Mouse (Mus musculus) hindbrain, embryonic 11.5 days (tissue): ENCODE results near the gene Il2rb. TPM values are rescaled to one million over a fixed set of nuclear protein-coding genes. Genes with fewer than 3 reads are reported as not detected.

Experiments used
- ATAC-seq: fragments of 200-750 bp; cut with Nextera tagmentation; 2 replicates; pipeline ENCODE4 v1.8.0; 2017; ENCODE audit warnings: mild to moderate bottlenecking, moderate TSS enrichment, moderate library complexity; ENCODE audit not compliant: low FRiP score
- DNase-seq: peaks from one replicate; pipeline ENCODE4 v3.0.0-alpha.2; 2015; ENCODE audit warnings: low spot score
- H3K27ac ChIP-seq: fragments of 300-500 bp; sonication (generic); 2 replicates; pipeline ENCODE4 v1.5.1; 2014; ENCODE audit warnings: mild to moderate bottlenecking, low read depth, low read length
- H3K27me3 ChIP-seq: fragments of 300-500 bp; sonication (generic); 2 replicates; pipeline ENCODE4 v1.6.1; 2014; ENCODE audit warnings: mild to moderate bottlenecking, low read length, moderate library complexity, mixed read lengths; ENCODE audit not compliant: control insufficient read depth, insufficient read depth
- H3K36me3 ChIP-seq: fragments of 300-500 bp; sonication (generic); 2 replicates; pipeline ENCODE4 v1.6.1; 2014; ENCODE audit warnings: mild to moderate bottlenecking, low read length, moderate library complexity, mixed read lengths; ENCODE audit not compliant: control insufficient read depth, insufficient read depth
- H3K4me1 ChIP-seq: fragments of 300-500 bp; sonication (generic); replicated peaks from 2 replicates; pipeline ENCODE4 v1.6.1; 2014; ENCODE audit warnings: low read length, mixed read lengths; ENCODE audit not compliant: control insufficient read depth, insufficient read depth
- H3K4me2 ChIP-seq: fragments of 300-500 bp; sonication (generic); replicated peaks from 2 replicates; pipeline ENCODE4 v1.6.1; 2014; ENCODE audit warnings: mild to moderate bottlenecking, low read depth, low read length
- H3K4me3 ChIP-seq: fragments of 300-500 bp; sonication (generic); 2 replicates; pipeline ENCODE4 v1.5.1; 2014; ENCODE audit warnings: low read depth, low read length
- H3K9ac ChIP-seq: fragments of 300-500 bp; sonication (generic); 2 replicates; pipeline ENCODE4 v1.6.1; 2014; ENCODE audit warnings: low read depth, low read length
- H3K9me3 ChIP-seq: fragments of 300-500 bp; sonication (generic); 2 replicates; pipeline ENCODE4 v1.6.1; 2016; ENCODE audit warnings: low read length; ENCODE audit not compliant: control insufficient read depth
- WGBS: fragments of 180-500 bp; shearing (Covaris S2); extraction: QIAGEN DNeasy Blood & Tissue Kit; methylation state at CpG from one replicate; pipeline ENCODE4 v1.1.7; 2014; 5-methylcytosine and 5-hydroxymethylcytosine counted together
- polyA plus RNA-seq: library from polyadenylated mRNA; unstranded; fragments of >200 nt; fragmentation: Nextera tagmentation; extraction: Ambion mirVana; gene quantifications from 2 replicates; pipeline ENCODE4 v1.2.1, GENCODE M21; 2014

Il2rb gene
- polyA plus RNA-seq, 1 experiment from 2014 or later: not detected

- no peaks in the 10 kb centered on the region for H3K36me3 ChIP-seq
- DNase-seq: no peak
- no peak overlapping the region for H3K27ac ChIP-seq
- no peaks in the 10 kb centered on the region for H3K9me3 ChIP-seq
- H3K9ac ChIP-seq: no peak overlapping the region
- WGBS: 79% methylated on average over 4 of the region's 4 CpGs
- no peak overlapping the region for H3K4me2 ChIP-seq
- ATAC-seq: no peak
- H3K4me1 ChIP-seq: no peaks in the 10 kb centered on the region
- no peak overlapping the region for H3K4me3 ChIP-seq
- no peaks in the 10 kb centered on the region for H3K27me3 ChIP-seq
Measured at GRCm38 (mm10) chr15:78483311-78483710, 11.8 kb downstream of the Il2rb start.

GRCm38 (mm10) chr15:78482518-78482917 lies 12.6 kb downstream of the Il2rb start:
- Histone ChIP-seq H3K4me2 (no peak overlapping the region), H3K9ac (no peak overlapping the region), H3K9me3 (no peaks in the 10 kb centered on the region), H3K4me1 (no peaks in the 10 kb centered on the region), H3K27me3 (no peaks in the 10 kb centered on the region), H3K27ac (no peak overlapping the region), H3K36me3 (no peaks in the 10 kb centered on the region), H3K4me3 (no peak overlapping the region)
- DNase-seq (no peak), ATAC-seq (no peak)
- WGBS: 70% methylated on average over 3 of the region's 3 CpGs

GRCm38 (mm10) chr15:78481448-78482000 lies 13.5 kb downstream of the Il2rb start:
- no peaks in the 10 kb centered on the region for H3K27me3 ChIP-seq
- no peak for DNase-seq
- no peak overlapping the region for H3K9ac ChIP-seq
- H3K4me2 ChIP-seq: no peak overlapping the region
- no peak for ATAC-seq
- no peaks in the 10 kb centered on the region for H3K4me1 ChIP-seq
- whole genome bisulfite sequencing: 49% methylated on average over 9 of the region's 9 CpGs
- no peaks in the 10 kb centered on the region for H3K36me3 ChIP-seq
- no peak overlapping the region for H3K27ac ChIP-seq
- H3K4me3 ChIP-seq: no peak overlapping the region
- no peaks in the 10 kb centered on the region for H3K9me3 ChIP-seq

GRCm38 (mm10) chr15:78480991-78481390 lies 14.1 kb downstream of the Il2rb start:
- H3K9ac ChIP-seq: no peak overlapping the region
- ATAC-seq (no peak), DNase-seq (no peak)
- no peak overlapping the region for H3K4me3 ChIP-seq
- no peaks in the 10 kb centered on the region for H3K36me3 ChIP-seq
- H3K27me3 ChIP-seq: no peaks in the 10 kb centered on the region
- H3K4me1 ChIP-seq: no peaks in the 10 kb centered on the region
- 70% methylated on average over 2 of the region's 2 CpGs for WGBS
- H3K27ac ChIP-seq: no peak overlapping the region
- no peak overlapping the region for H3K4me2 ChIP-seq
- no peaks in the 10 kb centered on the region for H3K9me3 ChIP-seq

- Histone ChIP-seq H3K4me2 (no peak overlapping the region), H3K36me3 (no peaks in the 10 kb centered on the region), H3K4me3 (no peak overlapping the region), H3K9me3 (no peaks in the 10 kb centered on the region), H3K9ac (no peak overlapping the region), H3K27ac (no peak overlapping the region), H3K27me3 (no peaks in the 10 kb centered on the region), H3K4me1 (no peaks in the 10 kb centered on the region)
- DNase-seq (no peak), ATAC-seq (no peak)
- 77% methylated on average over 7 of the region's 7 CpGs for WGBS
Measured at GRCm38 (mm10) chr15:78480111-78480510, 15.0 kb downstream of the Il2rb start.

GRCm38 (mm10) chr15:78479470-78479869 lies 15.6 kb downstream of the Il2rb start:
- no peaks in the 10 kb centered on the region for H3K27me3 ChIP-seq
- DNase-seq (no peak), ATAC-seq (no peak)
- no peak overlapping the region for H3K27ac ChIP-seq
- WGBS: 85% methylated on average over 5 of the region's 5 CpGs
- H3K36me3 ChIP-seq: no peaks in the 10 kb centered on the region
- no peak overlapping the region for H3K4me2 ChIP-seq
- H3K4me1 ChIP-seq: no peaks in the 10 kb centered on the region
- H3K9ac ChIP-seq: no peak overlapping the region
- no peaks in the 10 kb centered on the region for H3K9me3 ChIP-seq
- no peak overlapping the region for H3K4me3 ChIP-seq

- H3K4me1 ChIP-seq: no peaks in the 10 kb centered on the region
- DNase-seq (no peak), ATAC-seq (no peak)
- no peaks in the 10 kb centered on the region for H3K27me3 ChIP-seq
- no peak overlapping the region for H3K4me3 ChIP-seq
- no peak overlapping the region for H3K9ac ChIP-seq
- H3K36me3 ChIP-seq: no peaks in the 10 kb centered on the region
- no peak overlapping the region for H3K27ac ChIP-seq
- H3K9me3 ChIP-seq: no peaks in the 10 kb centered on the region
- no peak overlapping the region for H3K4me2 ChIP-seq
- 94% methylated on average over 4 of the region's 4 CpGs for WGBS
Measured at GRCm38 (mm10) chr15:78478073-78478472, 17.0 kb downstream of the Il2rb start.

- Histone ChIP-seq H3K9me3 (no peaks in the 10 kb centered on the region), H3K27me3 (no peaks in the 10 kb centered on the region), H3K4me1 (no peaks in the 10 kb centered on the region), H3K9ac (no peak overlapping the region), H3K36me3 (no peaks in the 10 kb centered on the region), H3K4me3 (no peak overlapping the region), H3K4me2 (no peak overlapping the region), H3K27ac (no peak overlapping the region)
- 91% methylated on average over 1 of the region's 1 CpGs for WGBS
- DNase-seq (no peak), ATAC-seq (no peak)
Measured at GRCm38 (mm10) chr15:78476878-78477277, 18.2 kb downstream of the Il2rb start.

- DNase-seq (no peak), ATAC-seq (no peak)
- no peaks in the 10 kb centered on the region for H3K9me3 ChIP-seq
- no peak overlapping the region for H3K9ac ChIP-seq
- no peaks in the 10 kb centered on the region for H3K4me1 ChIP-seq
- H3K4me2 ChIP-seq: no peak overlapping the region
- no peak overlapping the region for H3K4me3 ChIP-seq
- H3K36me3 ChIP-seq: no peaks in the 10 kb centered on the region
- H3K27ac ChIP-seq: no peak overlapping the region
- H3K27me3 ChIP-seq: no peaks in the 10 kb centered on the region
- WGBS: 63% methylated on average over 3 of the region's 3 CpGs
Measured at GRCm38 (mm10) chr15:78475604-78476031, 19.5 kb downstream of the Il2rb start.
